In the genomic region with DNA sequence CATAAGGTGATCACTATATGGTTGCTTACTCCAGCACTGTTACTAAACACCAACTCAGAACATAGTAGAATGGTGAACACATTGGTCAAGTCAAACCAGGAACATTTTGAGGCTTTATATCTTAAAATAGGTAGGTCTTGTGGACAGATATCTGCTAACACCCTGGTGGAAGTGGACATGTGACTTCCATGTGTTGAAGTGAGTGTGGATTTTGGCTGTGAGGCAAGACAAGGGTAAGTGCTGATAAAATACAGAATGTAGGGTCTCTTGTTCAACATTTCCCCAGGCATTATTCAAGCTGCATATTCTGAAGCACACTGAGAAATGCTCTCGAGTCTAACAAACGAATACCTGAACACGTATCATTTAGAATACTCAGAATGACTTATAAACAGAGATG, we compare ENCODE assay signal across 21 mouse cellular contexts.
DNase-seq lines count a peak whose midpoint lies in the region; ATAC-seq lines count a peak whose summit lies in the region.
"Had no signal": no experiment of that assay in that cellular context is flagged by ENCODE, and none has a peak within 500 bp of the region (broad histone marks: within the 10 kb centered on the region; RNA-seq: fewer than 3 reads in every experiment).

No protein-coding gene starts in this region.

- ATAC-seq in heart, embryonic 11.5 days (replicated peaks; ENCODE audit: insufficient number of reproducible peaks, low FRiP score, low TSS enrichment) = no peak
- ATAC-seq in heart, embryonic 15.5 days (replicated peaks; ENCODE audit: insufficient number of reproducible peaks, insufficient read depth, low FRiP score, low read depth) = peak; percentile 62; the same call in 1 of the 2 replicates
- ATAC-seq: forebrain, embryonic 14.5 days; intestine, embryonic 15.5 days had no signal

- H3K9ac ChIP-seq in heart, embryonic 11.5 days (ENCODE audit: low read depth, low read length) = no peak overlapping the region
- no peak overlapping the region for H3K9ac ChIP-seq in heart, embryonic 15.5 days
- H3K9ac ChIP-seq: embryonic facial prominence, embryonic 15.5 days; hindbrain, embryonic 14.5 days; intestine, embryonic 15.5 days had no signal

- no peak overlapping the region for H3K4me3 ChIP-seq in heart, embryonic 10.5 days
- H3K4me3 ChIP-seq in heart, embryonic 11.5 days (ENCODE audit: low read depth, low read length) = no peak overlapping the region
- H3K4me3 ChIP-seq in heart, embryonic 15.5 days = no peak overlapping the region
- H3K4me3 ChIP-seq: embryonic facial prominence, embryonic 15.5 days; erythroblast, embryonic 14.5 days; forebrain, embryonic 10.5 days; hindbrain, embryonic 10.5 days; intestine, embryonic 15.5 days had no signal

- 62% methylated on average over 3 of the region's 3 CpGs for WGBS in heart, embryonic 10.5 days
- 65% methylated on average over 3 of the region's 3 CpGs for WGBS in heart, embryonic 11.5 days (ENCODE audit: insufficient replicate concordance)
- WGBS in heart, embryonic 15.5 days = 42% methylated on average over 3 of the region's 3 CpGs

- peak; percentile 10 to 28 for DNase-seq in heart, adult 18-20 months
- no peak for DNase-seq in heart, embryonic 10.5 days (ENCODE audit: low spot score)
- peak; percentile 1 to 7 for DNase-seq in heart, postnatal 14 days
- no peak for DNase-seq in urinary bladder, postnatal 4 days (ENCODE audit: low spot score in 2 of 2)
- DNase-seq in lung, adult 18-20 months = no peak
- DNase-seq: adrenal gland, postnatal 10 days; cerebellum, adult 11 months; cerebellum, adult 8-10 months; cerebellum, postnatal 14 days; embryo, embryonic 11 days; gastrocnemius, postnatal 10 days; kidney, adult 2 months had no signal

- no peaks in the 10 kb centered on the region for H3K36me3 ChIP-seq in heart, embryonic 10.5 days
- H3K36me3 ChIP-seq in heart, embryonic 11.5 days (ENCODE audit: control insufficient read depth, insufficient read depth, low read length) = no peaks in the 10 kb centered on the region
- no peaks in the 10 kb centered on the region for H3K36me3 ChIP-seq in heart, embryonic 15.5 days
- H3K36me3 ChIP-seq: embryonic facial prominence, embryonic 15.5 days; forebrain, embryonic 10.5 days; hindbrain, embryonic 10.5 days; intestine, embryonic 15.5 days had no signal

- intact Hi-C loops in heart, postnatal 14 days (cut with DNase I) = no loop called here

- no peak overlapping the region for H3K4me2 ChIP-seq in heart, embryonic 11.5 days
- H3K4me2 ChIP-seq in heart, embryonic 15.5 days = 0 out of 2 replicates have a peak overlapping the region, but pooled peaks have one; percentile 10
- H3K4me2 ChIP-seq: embryonic facial prominence, embryonic 15.5 days; hindbrain, embryonic 14.5 days; intestine, embryonic 15.5 days had no signal

- H3K9me3 ChIP-seq in heart, embryonic 10.5 days = no peaks in the 10 kb centered on the region
- H3K9me3 ChIP-seq in heart, embryonic 11.5 days (replicated peaks; ENCODE audit: control insufficient read depth, low read length) = no peaks in the 10 kb centered on the region
- H3K9me3 ChIP-seq in heart, embryonic 15.5 days (replicated peaks) = no peaks in the 10 kb centered on the region
- H3K9me3 ChIP-seq: embryonic facial prominence, embryonic 15.5 days; forebrain, embryonic 10.5 days; hindbrain, embryonic 10.5 days; intestine, embryonic 15.5 days had no signal

- H3K27me3 ChIP-seq in heart, embryonic 10.5 days (ENCODE audit: insufficient read depth, poor library complexity, severe bottlenecking) = no peaks in the 10 kb centered on the region
- H3K27me3 ChIP-seq in heart, embryonic 11.5 days (ENCODE audit: control insufficient read depth, insufficient read depth, low read length) = no peaks in the 10 kb centered on the region
- no peaks in the 10 kb centered on the region for H3K27me3 ChIP-seq in heart, embryonic 15.5 days
- H3K27me3 ChIP-seq: embryonic facial prominence, embryonic 15.5 days; intestine, embryonic 15.5 days had no signal

- H3K4me1 ChIP-seq in heart, embryonic 10.5 days = no peaks in the 10 kb centered on the region
- H3K4me1 ChIP-seq in heart, embryonic 11.5 days (ENCODE audit: control insufficient read depth, insufficient read depth, low read length) = no peaks in the 10 kb centered on the region
- no peaks in the 10 kb centered on the region for H3K4me1 ChIP-seq in heart, embryonic 15.5 days (replicated peaks)
- H3K4me1 ChIP-seq: embryonic facial prominence, embryonic 15.5 days; forebrain, embryonic 10.5 days; hindbrain, embryonic 10.5 days; intestine, embryonic 15.5 days had no signal

- no peak overlapping the region for H3K27ac ChIP-seq in heart, embryonic 10.5 days
- 0 out of 2 replicates have a peak overlapping the region, but pooled peaks have one; percentile 10 for H3K27ac ChIP-seq in heart, embryonic 11.5 days (ENCODE audit: low read depth, low read length)
- H3K27ac ChIP-seq in heart, embryonic 15.5 days = peak overlapping the region; percentile 58
- H3K27ac ChIP-seq: embryonic facial prominence, embryonic 15.5 days; forebrain, embryonic 10.5 days; hindbrain, embryonic 10.5 days; hindbrain, embryonic 14.5 days; intestine, embryonic 15.5 days had no signal

Comparison
In these comparisons a context has a peak if more than half of its experiments do, and no peak if none do; other contexts are left out.
1. DNase-seq: peak in heart, adult 18-20 months (2 of 2) and heart, postnatal 14 days (2 of 2); none in heart, embryonic 10.5 days (single experiment), urinary bladder, postnatal 4 days (0 of 2) and lung, adult 18-20 months (0 of 2).